Mouse (Mus musculus): ENCODE data around the gene Prkag3. TPM values are rescaled to one million over a fixed set of nuclear protein-coding genes. Genes with fewer than 3 reads are reported as not detected.

Gene Prkag3
- polyA plus RNA-seq, 1 experiment from 2014 or later: 0.56 TPM

GRCm38 (mm10) chr1:74782045-74782444 lies 33.0 kb upstream of the Prkag3 start:
- H3K4me3 ChIP-seq: no peak overlapping the region
- no peak for ATAC-seq (ENCODE audit: insufficient number of reproducible peaks, insufficient read depth, low FRiP score, low TSS enrichment)
- H3K27me3 ChIP-seq: peaks cover 85% of the 10 kb centered on the region
- no peak overlapping the region for H3K27ac ChIP-seq
- H3K36me3 ChIP-seq: no peaks in the 10 kb centered on the region
- no peak overlapping the region; the same call in 1 of the 2 replicates for H3K4me2 ChIP-seq (replicated peaks)
- H3K9me3 ChIP-seq: no peaks in the 10 kb centered on the region
- WGBS: 4% methylated on average over 14 of the region's 14 CpGs
- H3K9ac ChIP-seq: no peak overlapping the region
- peaks cover 13% of the 10 kb centered on the region; the same call in 1 of the 2 replicates for H3K4me1 ChIP-seq

GRCm38 (mm10) chr1:74778934-74779486 lies 30.0 kb upstream of the Prkag3 start:
- peaks cover 87% of the 10 kb centered on the region for H3K27me3 ChIP-seq
- H3K27ac ChIP-seq: no peak overlapping the region
- H3K9ac ChIP-seq: no peak overlapping the region
- no peaks in the 10 kb centered on the region for H3K9me3 ChIP-seq
- WGBS: 29% methylated on average over 3 of the region's 3 CpGs
- ATAC-seq (ENCODE audit: insufficient number of reproducible peaks, insufficient read depth, low FRiP score, low TSS enrichment): no peak
- H3K36me3 ChIP-seq: no peaks in the 10 kb centered on the region
- peaks cover 11% of the 10 kb centered on the region; the same call in 1 of the 2 replicates for H3K4me1 ChIP-seq
- no peak overlapping the region for H3K4me2 ChIP-seq (replicated peaks)
- H3K4me3 ChIP-seq: no peak overlapping the region

- Histone ChIP-seq H3K36me3 (no peaks in the 10 kb centered on the region), H3K4me3 (no peak overlapping the region), H3K27me3 (peaks cover 82% of the 10 kb centered on the region), H3K9me3 (no peaks in the 10 kb centered on the region), H3K9ac (no peak overlapping the region), H3K27ac (no peak overlapping the region), H3K4me2 (replicated peaks) (no peak overlapping the region), H3K4me1 (peaks cover 20% of the 10 kb centered on the region)
- WGBS: 10% methylated on average over 5 of the region's 5 CpGs
- no peak for ATAC-seq (ENCODE audit: insufficient number of reproducible peaks, insufficient read depth, low FRiP score, low TSS enrichment)
Observed at GRCm38 (mm10) chr1:74775816-74776215, 26.8 kb upstream of the Prkag3 start.

- H3K36me3 ChIP-seq: no peaks in the 10 kb centered on the region
- H3K4me3 ChIP-seq: peak overlapping the region; percentile 55; the same call in 1 of the 2 replicates
- H3K4me1 ChIP-seq: peaks cover 33% of the 10 kb centered on the region
- H3K4me2 ChIP-seq (replicated peaks): peak overlapping the region; percentile 14; the same call in 1 of the 2 replicates
- peaks cover 85% of the 10 kb centered on the region for H3K27me3 ChIP-seq
- 16% methylated on average over 7 of the region's 7 CpGs for WGBS
- no peak overlapping the region; the same call in 1 of the 2 replicates for H3K9ac ChIP-seq
- H3K27ac ChIP-seq: no peak overlapping the region
- H3K9me3 ChIP-seq: no peaks in the 10 kb centered on the region
- ATAC-seq (ENCODE audit: insufficient number of reproducible peaks, insufficient read depth, low FRiP score, low TSS enrichment): no peak
Observed at GRCm38 (mm10) chr1:74774062-74774461, 25.0 kb upstream of the Prkag3 start.

GRCm38 (mm10) chr1:74773136-74773535 lies 24.1 kb upstream of the Prkag3 start:
- peak; percentile 84 for ATAC-seq (ENCODE audit: insufficient number of reproducible peaks, insufficient read depth, low FRiP score, low TSS enrichment)
- WGBS: under 1% methylated on average over 15 of the region's 15 CpGs
- H3K27me3 ChIP-seq: peaks cover 89% of the 10 kb centered on the region
- H3K4me1 ChIP-seq: peaks cover 33% of the 10 kb centered on the region
- H3K27ac ChIP-seq: no peak overlapping the region
- no peaks in the 10 kb centered on the region for H3K9me3 ChIP-seq
- no peak overlapping the region for H3K9ac ChIP-seq
- peak overlapping the region; percentile 98 for H3K4me2 ChIP-seq (replicated peaks)
- H3K36me3 ChIP-seq: no peaks in the 10 kb centered on the region
- H3K4me3 ChIP-seq: peak overlapping the region; percentile 55

- H3K9me3 ChIP-seq: no peaks in the 10 kb centered on the region
- no peak overlapping the region; the same call in 1 of the 2 replicates for H3K27ac ChIP-seq
- no peak for ATAC-seq (ENCODE audit: insufficient number of reproducible peaks, insufficient read depth, low FRiP score, low TSS enrichment)
- peak overlapping the region; percentile 98 for H3K4me2 ChIP-seq (replicated peaks)
- H3K36me3 ChIP-seq: no peaks in the 10 kb centered on the region
- WGBS: 0% methylated on average over 42 of the region's 51 CpGs
- H3K9ac ChIP-seq: peak overlapping the region; percentile 53
- H3K4me3 ChIP-seq: peak overlapping the region; percentile 55
- H3K27me3 ChIP-seq: peaks cover 92% of the 10 kb centered on the region
- H3K4me1 ChIP-seq: peaks cover 33% of the 10 kb centered on the region
Observed at GRCm38 (mm10) chr1:74771931-74772620, 23.1 kb upstream of the Prkag3 start.

GRCm38 (mm10) chr1:74771845-74771930 lies 22.7 kb upstream of the Prkag3 start, which contains the start of gene Wnt6:
Wnt6 (plus strand) TSS chr1:74771892.
- no peak for ATAC-seq (ENCODE audit: insufficient number of reproducible peaks, insufficient read depth, low FRiP score, low TSS enrichment)
- no peaks in the 10 kb centered on the region for H3K36me3 ChIP-seq
- peaks cover 90% of the 10 kb centered on the region for H3K27me3 ChIP-seq
- no peak within 1 kb of the TSS; the same call in 1 of the 2 replicates for H3K27ac ChIP-seq
- H3K4me3 ChIP-seq: peak within 1 kb of the TSS; percentile 55
- H3K9me3 ChIP-seq: no peaks in the 10 kb centered on the region
- no CpG with 5 or more reads among the region's 8 CpGs for WGBS
- H3K9ac ChIP-seq: peak within 1 kb of the TSS; percentile 53
- peak within 1 kb of the TSS; percentile 98 for H3K4me2 ChIP-seq (replicated peaks)
- H3K4me1 ChIP-seq: peaks cover 31% of the 10 kb centered on the region

GRCm38 (mm10) chr1:74771467-74771844 lies 22.4 kb upstream of the Prkag3 start:
- peaks cover 29% of the 10 kb centered on the region for H3K4me1 ChIP-seq
- H3K27ac ChIP-seq: no peak overlapping the region
- WGBS: 0% methylated on average over 23 of the region's 26 CpGs
- H3K4me2 ChIP-seq (replicated peaks): peak overlapping the region; percentile 98
- ATAC-seq (ENCODE audit: insufficient number of reproducible peaks, insufficient read depth, low FRiP score, low TSS enrichment): no peak
- peak overlapping the region; percentile 53 for H3K9ac ChIP-seq
- H3K27me3 ChIP-seq: peaks cover 88% of the 10 kb centered on the region
- H3K4me3 ChIP-seq: peak overlapping the region; percentile 55
- no peaks in the 10 kb centered on the region for H3K36me3 ChIP-seq
- H3K9me3 ChIP-seq: no peaks in the 10 kb centered on the region

- Histone ChIP-seq H3K27ac (no peak overlapping the region), H3K4me2 (replicated peaks) (peak overlapping the region; percentile 98), H3K36me3 (no peaks in the 10 kb centered on the region), H3K27me3 (peaks cover 83% of the 10 kb centered on the region), H3K9me3 (no peaks in the 10 kb centered on the region), H3K4me3 (peak overlapping the region; percentile 55), H3K9ac (peak overlapping the region; percentile 53; the same call in 1 of the 2 replicates), H3K4me1 (peaks cover 29% of the 10 kb centered on the region)
- ATAC-seq (ENCODE audit: insufficient number of reproducible peaks, insufficient read depth, low FRiP score, low TSS enrichment): no peak
- WGBS: 1% methylated on average over 35 of the region's 35 CpGs
Observed at GRCm38 (mm10) chr1:74770727-74771466, 21.9 kb upstream of the Prkag3 start.

- WGBS: 3% methylated on average over 6 of the region's 6 CpGs
Observed at GRCm38 (mm10) chr1:74763081-74763480, 14.1 kb upstream of the Prkag3 start.

GRCm38 (mm10) chr1:74759773-74760172 lies 10.8 kb upstream of the Prkag3 start:
- H3K9ac ChIP-seq: no peak overlapping the region
- no peaks in the 10 kb centered on the region for H3K9me3 ChIP-seq
- WGBS: 19% methylated on average over 4 of the region's 4 CpGs
- H3K27me3 ChIP-seq: peaks cover 12% of the 10 kb centered on the region
- no peaks in the 10 kb centered on the region for H3K4me1 ChIP-seq
- no peak overlapping the region for H3K4me2 ChIP-seq (replicated peaks)
- no peak overlapping the region for H3K4me3 ChIP-seq
- H3K36me3 ChIP-seq: no peaks in the 10 kb centered on the region
- H3K27ac ChIP-seq: no peak overlapping the region
- no peak for ATAC-seq (ENCODE audit: insufficient number of reproducible peaks, insufficient read depth, low FRiP score, low TSS enrichment)

More at GRCm38 (mm10) chr1:74763081-74763480, 14.1 kb upstream of the Prkag3 start:
- Histone ChIP-seq H3K27ac (no peak overlapping the region), H3K9ac (no peak overlapping the region), H3K4me2 (replicated peaks) (no peak overlapping the region), H3K4me3 (no peak overlapping the region), H3K9me3 (no peaks in the 10 kb centered on the region), H3K36me3 (no peaks in the 10 kb centered on the region), H3K4me1 (no peaks in the 10 kb centered on the region), H3K27me3 (peaks cover 27% of the 10 kb centered on the region)
- ATAC-seq (ENCODE audit: insufficient number of reproducible peaks, insufficient read depth, low FRiP score, low TSS enrichment): no peak

Measured in embryonic facial prominence, embryonic 12.5 days (tissue).